Mouse (Mus musculus) ovary, postnatal 36 days (tissue): ENCODE results near the gene Klf7.

Source experiments
- DNase-seq: peaks from one replicate; pipeline ENCODE4 v3.0.0; 2022; ENCODE audit warnings: low spot score, mixed read lengths

Klf7 gene

GRCm38 (mm10) chr1:64105181-64105646 lies 16.9 kb downstream of the Klf7 start:
- no peak for DNase-seq

- DNase-seq: no peak
These were observed 17.4 kb downstream of the Klf7 start for GRCm38 (mm10) chr1:64104665-64105064.

- DNase-seq: no peak
These were observed 20.8 kb downstream of the Klf7 start for GRCm38 (mm10) chr1:64101331-64101730.

- no peak for DNase-seq
These were observed 23.3 kb downstream of the Klf7 start for GRCm38 (mm10) chr1:64098800-64099199.

GRCm38 (mm10) chr1:64097640-64098287 lies 24.3 kb downstream of the Klf7 start:
- DNase-seq: no peak

GRCm38 (mm10) chr1:64093018-64093417 lies 29.1 kb downstream of the Klf7 start:
- no peak for DNase-seq

- DNase-seq: no peak
These were observed 30.5 kb downstream of the Klf7 start for GRCm38 (mm10) chr1:64091591-64091990.

GRCm38 (mm10) chr1:64090566-64090965 lies 31.5 kb downstream of the Klf7 start:
- DNase-seq: no peak

- no peak for DNase-seq
These were observed 32.4 kb downstream of the Klf7 start for GRCm38 (mm10) chr1:64089691-64090090.

GRCm38 (mm10) chr1:64088604-64089320 lies 33.3 kb downstream of the Klf7 start:
- no peak for DNase-seq

GRCm38 (mm10) chr1:64087657-64088603 lies 34.2 kb downstream of the Klf7 start:
- no peak for DNase-seq

- DNase-seq: no peak
These were observed 36.2 kb downstream of the Klf7 start for GRCm38 (mm10) chr1:64085875-64086274.

GRCm38 (mm10) chr1:64085361-64085760 lies 36.7 kb downstream of the Klf7 start:
- no peak for DNase-seq

GRCm38 (mm10) chr1:64084706-64085105 lies 37.4 kb downstream of the Klf7 start:
- DNase-seq: no peak

GRCm38 (mm10) chr1:64081791-64082190 lies 40.3 kb downstream of the Klf7 start:
- no peak for DNase-seq

- DNase-seq: no peak
These were observed 40.9 kb downstream of the Klf7 start for GRCm38 (mm10) chr1:64081217-64081616.

- DNase-seq: no peak
These were observed 41.8 kb downstream of the Klf7 start for GRCm38 (mm10) chr1:64080263-64080662.

- DNase-seq: no peak
These were observed 43.3 kb downstream of the Klf7 start for GRCm38 (mm10) chr1:64078747-64079211.

- DNase-seq: no peak
These were observed 43.9 kb downstream of the Klf7 start for GRCm38 (mm10) chr1:64078011-64078746.

- no peak for DNase-seq
These were observed 48.0 kb downstream of the Klf7 start for GRCm38 (mm10) chr1:64074051-64074450.

- DNase-seq: no peak
These were observed 51.1 kb downstream of the Klf7 start for GRCm38 (mm10) chr1:64070947-64071346.
